Mouse (Mus musculus) ES-Bruce4 (cell line): Measurements from ENCODE around the gene Fam83g.

Experiments used
- CTCF ChIP-seq: IDR thresholded peaks from one replicate; pipeline ENCODE4 v1.8.1; 2011; ENCODE audit warnings: low read depth, low read length
- EP300 ChIP-seq: IDR thresholded peaks from 2 replicates; pipeline ENCODE4 v1.6.1; 2011; ENCODE audit warnings: low read depth, low read length; ENCODE audit not compliant: insufficient read depth
- POLR2A ChIP-seq: IDR thresholded peaks from one replicate; pipeline ENCODE4 v1.8.1; 2011; ENCODE audit warnings: low read length; ENCODE audit not compliant: insufficient read depth

GRCm38 (mm10) chr11:61679091-61679866 is 4.6 kb upstream of the Fam83g start:
- TF ChIP-seq CTCF (no peak), POLR2A (no peak), EP300 (no peak)
